Mouse (Mus musculus) hindbrain, embryonic 10.5 days (tissue): Measurements from ENCODE around the gene Esyt2. TPM values are rescaled to one million over a fixed set of nuclear protein-coding genes. Genes with fewer than 3 reads are reported as not detected.

Experiments used
- DNase-seq: peaks from one replicate; pipeline ENCODE4 v3.0.0-alpha.2; 2017; ENCODE audit warnings: low spot score
- H3K27ac ChIP-seq: fragments of 300-500 bp; sonication (generic); 2 replicates; pipeline ENCODE4 v1.5.1; 2016; ENCODE audit warnings: mild to moderate bottlenecking, moderate library complexity
- H3K27me3 ChIP-seq: fragments of 300-500 bp; sonication (generic); 2 replicates; pipeline ENCODE4 v1.6.1; 2016; ENCODE audit warnings: mild to moderate bottlenecking; ENCODE audit not compliant: poor library complexity, insufficient read depth, severe bottlenecking
- H3K36me3 ChIP-seq: fragments of 300-500 bp; sonication (generic); 2 replicates; pipeline ENCODE4 v1.6.1; 2016; ENCODE audit warnings: mild to moderate bottlenecking, moderate library complexity
- H3K4me1 ChIP-seq: fragments of 300-500 bp; sonication (generic); replicated peaks from 2 replicates; pipeline ENCODE4 v1.6.1; 2016; ENCODE audit warnings: mild to moderate bottlenecking
- H3K4me3 ChIP-seq: fragments of 300-500 bp; sonication (generic); 2 replicates; pipeline ENCODE4 v1.5.1; 2016; ENCODE audit warnings: mild to moderate bottlenecking, moderate library complexity
- H3K9me3 ChIP-seq: fragments of 300-500 bp; sonication (generic); 2 replicates; pipeline ENCODE4 v1.6.1; 2016; ENCODE audit warnings: mild to moderate bottlenecking, moderate library complexity
- WGBS: fragments of 180-500 bp; shearing (Covaris S2); methylation state at CpG from one replicate; pipeline ENCODE4 v1.1.7; 2016; 5-methylcytosine and 5-hydroxymethylcytosine counted together
- polyA plus RNA-seq: library from polyadenylated mRNA; unstranded; fragments of >200 nt; fragmentation: Nextera tagmentation; extraction: Ambion mirVana; gene quantifications from 2 replicates; pipeline ENCODE4 v1.2.1, GENCODE M21; 2016

Esyt2 gene
- polyA plus RNA-seq, 1 experiment from 2014 or later, result 10.4 TPM

DNA sequence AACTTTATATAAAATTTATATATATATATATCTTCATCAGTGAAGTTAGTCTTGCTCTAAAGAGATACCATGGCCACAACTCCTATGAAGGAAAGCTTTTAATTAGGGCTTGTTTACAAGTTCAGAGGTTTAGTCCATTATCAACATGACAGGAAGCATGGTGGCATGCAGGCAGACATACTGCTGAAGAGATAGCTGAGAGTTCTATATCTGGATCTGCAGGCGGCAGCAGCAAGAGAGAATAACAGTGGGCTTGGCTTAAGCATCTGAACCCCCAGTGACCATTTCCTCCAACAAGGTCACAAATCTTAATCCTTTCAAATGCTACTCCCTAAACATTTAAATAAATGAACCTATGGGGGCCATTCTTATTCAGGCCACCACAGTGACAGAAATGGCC, 59.2 kb downstream of the Esyt2 start:
- Histone ChIP-seq H3K36me3 (peaks cover 20% of the 10 kb centered on the region), H3K27ac (no peak overlapping the region), H3K4me1 (no peaks in the 10 kb centered on the region), H3K9me3 (no peaks in the 10 kb centered on the region), H3K4me3 (no peak overlapping the region), H3K27me3 (no peaks in the 10 kb centered on the region)
- DNase-seq, result no peak
- WGBS, result 93% methylated on average over 1 of the region's 1 CpGs

DNA sequence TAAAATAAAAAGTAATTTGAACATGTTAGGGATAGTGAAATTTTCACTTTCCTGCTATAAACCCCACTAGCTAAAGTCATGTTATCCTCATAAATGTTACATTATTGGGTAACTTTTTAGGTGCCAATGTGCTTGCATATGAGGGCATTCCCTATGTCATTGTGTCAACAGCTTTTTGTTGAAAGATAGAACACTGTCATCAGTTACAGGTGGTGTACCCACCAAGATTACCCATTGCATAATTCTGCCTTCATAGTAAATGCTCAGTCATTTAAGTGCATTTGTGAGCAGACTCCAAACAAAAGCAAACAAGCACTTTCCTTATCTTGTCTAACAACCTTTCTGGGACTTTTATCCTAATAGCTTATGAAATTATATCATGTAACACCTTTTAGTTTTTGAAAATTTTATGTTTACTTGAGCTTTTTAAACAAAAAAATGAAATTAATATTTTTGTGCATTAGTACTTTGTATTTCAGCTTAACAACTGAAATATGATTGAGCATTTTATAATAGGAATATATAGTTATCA, 67.8 kb downstream of the Esyt2 start:
- Histone ChIP-seq H3K4me1 (no peaks in the 10 kb centered on the region), H3K27ac (no peak overlapping the region), H3K4me3 (no peak overlapping the region), H3K9me3 (no peaks in the 10 kb centered on the region), H3K36me3 (peaks cover 61% of the 10 kb centered on the region), H3K27me3 (no peaks in the 10 kb centered on the region)
- no peak for DNase-seq

DNA sequence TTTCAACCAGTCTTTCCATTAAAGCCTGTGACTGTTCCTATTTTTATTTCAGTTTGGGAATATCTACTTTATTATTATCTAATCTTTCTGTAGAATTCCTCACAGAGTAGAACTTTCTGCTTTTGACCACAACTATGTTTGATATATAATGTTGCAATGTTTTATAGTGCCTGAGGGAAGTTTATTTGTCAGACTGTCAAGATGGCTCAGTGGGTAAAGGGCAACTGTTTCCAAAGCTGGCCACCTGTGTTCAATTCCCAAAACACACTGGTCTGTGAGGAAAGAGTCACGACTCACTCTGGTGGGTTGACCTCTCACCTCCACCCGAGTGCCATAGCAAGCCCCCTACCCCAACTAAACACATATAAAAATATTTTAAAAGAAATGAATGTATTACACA, 68.4 kb downstream of the Esyt2 start:
- H3K27me3 ChIP-seq, result no peaks in the 10 kb centered on the region
- WGBS, result 73% methylated on average over 2 of the region's 2 CpGs
- no peaks in the 10 kb centered on the region for H3K9me3 ChIP-seq
- H3K27ac ChIP-seq, result no peak overlapping the region
- DNase-seq, result no peak
- H3K36me3 ChIP-seq, result peaks cover 59% of the 10 kb centered on the region
- H3K4me1 ChIP-seq, result no peaks in the 10 kb centered on the region
- H3K4me3 ChIP-seq, result no peak overlapping the region

DNA sequence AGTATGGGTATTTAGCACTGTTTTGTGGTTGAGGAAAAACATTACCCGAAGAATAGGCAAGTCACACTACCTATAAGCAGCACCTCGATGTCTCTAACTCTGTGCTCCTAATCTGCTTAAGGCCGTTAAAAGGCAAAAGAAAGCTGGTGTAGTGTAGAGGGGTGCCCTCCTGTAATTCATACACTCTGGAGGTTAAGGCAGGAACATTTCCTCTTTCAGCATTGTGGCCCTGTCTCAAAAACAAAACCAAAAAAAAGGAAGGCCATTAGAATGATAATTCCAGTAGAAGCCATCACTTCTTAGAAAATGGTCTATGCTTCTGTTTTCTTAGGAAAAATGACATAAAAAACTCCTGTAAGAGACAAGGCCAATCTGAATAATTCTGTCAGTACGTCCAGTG, 70.0 kb downstream of the Esyt2 start:
- DNase-seq, result no peak
- 90% methylated on average over 4 of the region's 4 CpGs for WGBS
- Histone ChIP-seq H3K27me3 (no peaks in the 10 kb centered on the region), H3K4me3 (no peak overlapping the region), H3K4me1 (no peaks in the 10 kb centered on the region), H3K27ac (no peak overlapping the region), H3K9me3 (no peaks in the 10 kb centered on the region), H3K36me3 (peaks cover 47% of the 10 kb centered on the region)

GRCm38 (mm10) chr12:116352404-116352803, 71.4 kb downstream of the Esyt2 start:
- no peak overlapping the region for H3K27ac ChIP-seq
- H3K4me1 ChIP-seq, result no peaks in the 10 kb centered on the region
- no peaks in the 10 kb centered on the region for H3K27me3 ChIP-seq
- no peak overlapping the region for H3K4me3 ChIP-seq
- no peak for DNase-seq
- no peaks in the 10 kb centered on the region for H3K9me3 ChIP-seq
- peaks cover 50% of the 10 kb centered on the region for H3K36me3 ChIP-seq
- 84% methylated on average over 5 of the region's 5 CpGs for WGBS

DNA sequence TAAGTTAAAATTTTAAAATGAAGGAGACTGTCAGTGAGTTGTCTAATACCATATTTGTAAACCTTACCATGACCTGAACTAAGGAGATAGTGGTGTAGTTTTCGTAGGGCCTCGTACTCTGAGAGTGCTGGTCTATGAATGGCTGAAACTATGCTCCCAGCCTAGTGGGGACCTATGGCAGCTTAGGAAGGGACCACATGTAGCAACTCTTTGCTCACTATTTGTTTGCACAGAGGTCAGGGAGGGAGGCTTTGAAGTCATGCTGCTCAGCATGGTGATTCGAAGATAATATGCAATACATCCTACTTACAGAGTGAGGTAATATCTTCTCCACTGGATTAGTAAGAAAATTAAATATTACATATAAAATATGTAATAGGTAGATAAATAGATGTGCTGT, 73.7 kb downstream of the Esyt2 start:
- H3K9me3 ChIP-seq, result no peaks in the 10 kb centered on the region
- no peak overlapping the region for H3K4me3 ChIP-seq
- peaks cover 45% of the 10 kb centered on the region for H3K36me3 ChIP-seq
- no peak overlapping the region for H3K27ac ChIP-seq
- no peaks in the 10 kb centered on the region for H3K27me3 ChIP-seq
- no peak for DNase-seq
- 88% methylated on average over 3 of the region's 3 CpGs for WGBS
- no peaks in the 10 kb centered on the region for H3K4me1 ChIP-seq

GRCm38 (mm10) chr12:116362091-116362490, 81.1 kb downstream of the Esyt2 start:
- H3K27ac ChIP-seq, result no peak overlapping the region
- H3K4me1 ChIP-seq, result no peaks in the 10 kb centered on the region
- H3K9me3 ChIP-seq, result no peaks in the 10 kb centered on the region
- H3K4me3 ChIP-seq, result no peak overlapping the region
- H3K27me3 ChIP-seq, result no peaks in the 10 kb centered on the region
- no peak for DNase-seq
- H3K36me3 ChIP-seq, result peaks cover 56% of the 10 kb centered on the region

GRCm38 (mm10) chr12:116366900-116367299, 85.9 kb downstream of the Esyt2 start:
- Histone ChIP-seq H3K9me3 (no peaks in the 10 kb centered on the region), H3K27ac (no peak overlapping the region), H3K36me3 (peaks cover 57% of the 10 kb centered on the region), H3K4me3 (no peak overlapping the region), H3K27me3 (no peaks in the 10 kb centered on the region), H3K4me1 (no peaks in the 10 kb centered on the region)
- DNase-seq, result no peak
- 91% methylated on average over 3 of the region's 3 CpGs for WGBS

GRCm38 (mm10) chr12:116367346-116367745, 86.3 kb downstream of the Esyt2 start:
- Histone ChIP-seq H3K9me3 (no peaks in the 10 kb centered on the region), H3K27me3 (no peaks in the 10 kb centered on the region), H3K4me1 (no peaks in the 10 kb centered on the region), H3K27ac (no peak overlapping the region), H3K4me3 (no peak overlapping the region), H3K36me3 (peaks cover 57% of the 10 kb centered on the region)
- WGBS, result 93% methylated on average over 2 of the region's 2 CpGs
- no peak for DNase-seq

DNA sequence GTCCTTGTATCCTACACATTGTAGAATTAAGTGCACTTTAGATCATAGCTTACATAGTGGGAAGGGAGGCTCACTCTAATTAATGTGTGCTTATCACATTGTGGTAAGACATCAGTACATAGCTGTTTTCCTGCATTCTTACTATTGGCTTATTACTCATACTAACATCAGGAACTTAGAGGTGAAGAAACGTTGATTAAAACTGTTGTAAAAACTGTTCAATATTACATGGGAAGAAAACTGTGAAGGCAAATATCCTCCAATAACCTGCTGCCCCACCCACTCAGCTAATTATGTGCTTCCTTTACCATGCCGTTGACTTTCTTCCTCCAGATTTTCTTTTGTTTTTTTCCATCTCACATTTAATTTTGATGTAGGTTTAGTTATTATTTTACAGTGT, 87.9 kb downstream of the Esyt2 start:
- peaks cover 51% of the 10 kb centered on the region for H3K36me3 ChIP-seq
- H3K27ac ChIP-seq, result no peak overlapping the region
- no peak for DNase-seq
- no peaks in the 10 kb centered on the region for H3K4me1 ChIP-seq
- H3K4me3 ChIP-seq, result no peak overlapping the region
- 95% methylated on average over 2 of the region's 2 CpGs for WGBS
- H3K9me3 ChIP-seq, result no peaks in the 10 kb centered on the region
- H3K27me3 ChIP-seq, result no peaks in the 10 kb centered on the region

DNA sequence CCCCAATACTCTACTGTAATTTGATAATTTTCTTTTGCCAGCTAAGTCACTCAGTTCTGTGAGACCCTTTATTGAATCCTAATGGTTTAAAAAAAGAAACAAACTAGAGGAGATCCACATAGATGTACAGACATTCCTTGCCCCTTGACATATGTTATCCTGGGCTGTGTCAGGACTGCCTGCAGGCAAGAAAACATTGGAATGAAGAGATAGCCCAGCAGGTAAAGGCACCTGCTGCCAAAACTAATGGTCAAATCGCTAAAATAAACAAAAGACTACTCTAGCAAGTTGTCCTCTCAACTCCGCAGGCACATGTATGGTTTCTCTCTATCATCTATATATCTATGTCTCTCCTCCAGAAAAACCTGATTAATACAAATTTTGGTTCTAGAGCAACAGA, 102.1 kb downstream of the Esyt2 start:
- Histone ChIP-seq H3K4me1 (no peaks in the 10 kb centered on the region), H3K9me3 (no peaks in the 10 kb centered on the region), H3K27me3 (no peaks in the 10 kb centered on the region), H3K27ac (no peak overlapping the region), H3K36me3 (peaks cover 4% of the 10 kb centered on the region), H3K4me3 (no peak overlapping the region)
- no peak for DNase-seq
- 83% methylated on average over 2 of the region's 2 CpGs for WGBS

GRCm38 (mm10) chr12:116383995-116384394, 103.0 kb downstream of the Esyt2 start:
- H3K4me1 ChIP-seq, result no peaks in the 10 kb centered on the region
- no peak for DNase-seq
- no peak overlapping the region for H3K27ac ChIP-seq
- H3K9me3 ChIP-seq, result no peaks in the 10 kb centered on the region
- H3K4me3 ChIP-seq, result no peak overlapping the region
- peaks cover 4% of the 10 kb centered on the region for H3K36me3 ChIP-seq
- no peaks in the 10 kb centered on the region for H3K27me3 ChIP-seq

DNA sequence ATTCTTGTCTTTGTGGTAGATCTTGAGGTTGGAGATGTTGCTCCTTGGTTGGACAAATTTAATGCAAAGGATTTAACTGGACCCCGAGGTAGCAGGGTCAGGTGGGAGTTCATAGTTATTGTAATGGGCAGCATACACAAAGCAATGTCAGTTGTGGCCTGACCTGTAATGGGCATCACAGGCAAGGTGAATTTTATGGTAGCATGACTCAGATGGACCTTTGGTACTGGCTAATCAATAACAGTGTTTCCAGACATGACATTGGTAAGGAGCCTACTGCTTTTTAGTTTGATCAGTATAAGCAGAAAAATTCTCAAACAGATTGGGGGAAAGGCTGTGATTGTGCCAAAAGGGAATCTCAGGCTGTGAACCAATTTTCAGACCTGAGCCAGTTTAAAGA, 105.8 kb downstream of the Esyt2 start:
- H3K27ac ChIP-seq, result no peak overlapping the region
- H3K36me3 ChIP-seq, result no peaks in the 10 kb centered on the region
- 86% methylated on average over 1 of the region's 1 CpGs for WGBS
- H3K27me3 ChIP-seq, result no peaks in the 10 kb centered on the region
- no peaks in the 10 kb centered on the region for H3K9me3 ChIP-seq
- no peak for DNase-seq
- no peak overlapping the region for H3K4me3 ChIP-seq
- H3K4me1 ChIP-seq, result no peaks in the 10 kb centered on the region

GRCm38 (mm10) chr12:116389868-116390267, 108.9 kb downstream of the Esyt2 start:
- Histone ChIP-seq H3K27ac (no peak overlapping the region), H3K4me1 (no peaks in the 10 kb centered on the region), H3K36me3 (no peaks in the 10 kb centered on the region), H3K4me3 (no peak overlapping the region), H3K9me3 (no peaks in the 10 kb centered on the region), H3K27me3 (no peaks in the 10 kb centered on the region)
- 60% methylated on average over 1 of the region's 1 CpGs for WGBS
- no peak for DNase-seq
